Mouse (Mus musculus) heart, postnatal 4 days (tissue): ENCODE measurements at regions not wholly inside any gene's neighbourhood (a gene's known extent, or its start where the extent isn't known, plus 50 kb on each side); places are given as distances from the start of the nearest gene placed in this dataset.

ENCODE experiments used
- DNase-seq: peaks from one replicate; pipeline ENCODE4 v3.0.0; 2021
- microRNA-seq, 2 experiments: library from miRNA; unstranded; fragments of <30 nt; microRNA quantifications; one replicate each; pipeline ENCODE4 v1.2.0; 2021 to 2022

- no peak for DNase-seq
These were observed 130.5 kb upstream of the Tll1 start for GRCm38 (mm10) chr8:64336546-64336945.

- DNase-seq = no peak
These were observed 129.4 kb upstream of the Tll1 start for GRCm38 (mm10) chr8:64335495-64335894.

- no peak for DNase-seq
These were observed 117.9 kb upstream of the Tll1 start for GRCm38 (mm10) chr8:64323985-64324384.

- DNase-seq = no peak
These were observed 114.3 kb upstream of the Tll1 start for GRCm38 (mm10) chr8:64320343-64320742.

GRCm38 (mm10) chr8:64319220-64319820 is 113.2 kb upstream of the Tll1 start:
- no peak for DNase-seq

- no peak for DNase-seq
These were observed 112.6 kb upstream of the Tll1 start for GRCm38 (mm10) chr8:64318524-64319219.

GRCm38 (mm10) chr8:64317815-64318214 is 111.7 kb upstream of the Tll1 start:
- DNase-seq = no peak

GRCm38 (mm10) chr8:64307995-64308394 is 101.9 kb upstream of the Tll1 start:
- DNase-seq = no peak

- DNase-seq = no peak
These were observed 76.7 kb upstream of the Tll1 start for GRCm38 (mm10) chr8:64282806-64283205.

- no peak for DNase-seq
These were observed 75.5 kb upstream of the Tll1 start for GRCm38 (mm10) chr8:64281598-64281997.

- no peak for DNase-seq
These were observed 74.3 kb upstream of the Tll1 start for GRCm38 (mm10) chr8:64280391-64280790.

- DNase-seq = no peak
These were observed 70.0 kb upstream of the Tll1 start for GRCm38 (mm10) chr8:64276058-64276457.

GRCm38 (mm10) chr8:64265304-64265945 is 59.4 kb upstream of the Tll1 start:
- DNase-seq = no peak

Small RNA genes lying in the stretch of these regions (microRNA-seq; reads per million reads assigned to microRNA genes)
- gene Mir710 = 0 reads per million in 2 experiments
